Mouse (Mus musculus) heart, postnatal 0 days (tissue): ENCODE measurements at regions not wholly inside any gene's neighbourhood (a gene's known extent, or its start where the extent isn't known, plus 50 kb on each side); places are given as distances from the start of the nearest gene placed in this dataset.

ENCODE experiments used
- ATAC-seq: fragments of 200-750 bp; cut with Nextera tagmentation; 2 replicates; pipeline ENCODE4 v1.8.0; 2017; ENCODE audit warnings: low read depth, moderate number of reproducible peaks, moderate library complexity; ENCODE audit not compliant: insufficient read depth
- DNase-seq: peaks from one replicate; pipeline ENCODE4 v3.0.0-alpha.2; 2016; ENCODE audit warnings: low spot score
- H3K27ac ChIP-seq: fragments of 300-500 bp; sonication (generic); 2 replicates; pipeline ENCODE4 v1.5.1; 2014; ENCODE audit warnings: low read depth, mild to moderate bottlenecking
- H3K27me3 ChIP-seq: fragments of 300-500 bp; sonication (generic); 2 replicates; pipeline ENCODE4 v1.6.1; 2014; ENCODE audit warnings: low read length, mixed read lengths; ENCODE audit not compliant: control insufficient read depth, insufficient read depth
- H3K36me3 ChIP-seq: fragments of 300-500 bp; sonication (generic); replicated peaks from 2 replicates; pipeline ENCODE4 v1.6.1; 2014; ENCODE audit warnings: low read length, mixed read lengths; ENCODE audit not compliant: control insufficient read depth, insufficient read depth
- H3K4me1 ChIP-seq: fragments of 300-500 bp; sonication (generic); 2 replicates; pipeline ENCODE4 v1.6.1; 2014; ENCODE audit warnings: antibody characterized with exemption; ENCODE audit not compliant: control insufficient read depth, insufficient read depth
- H3K4me2 ChIP-seq: fragments of 300-500 bp; sonication (generic); 2 replicates; pipeline ENCODE4 v1.6.1; 2014; ENCODE audit warnings: low read depth, mild to moderate bottlenecking, low read length, moderate library complexity
- H3K4me3 ChIP-seq: fragments of 300-500 bp; sonication (generic); 2 replicates; pipeline ENCODE4 v1.5.1; 2014; ENCODE audit warnings: low read depth, low read length
- H3K9ac ChIP-seq: fragments of 300-500 bp; sonication (generic); replicated peaks from 2 replicates; pipeline ENCODE4 v1.6.1; 2014; ENCODE audit warnings: low read depth, low read length, mixed read lengths
- H3K9me3 ChIP-seq: fragments of 300-500 bp; sonication (generic); replicated peaks from 2 replicates; pipeline ENCODE4 v1.6.1; 2016; ENCODE audit warnings: low read length; ENCODE audit not compliant: control insufficient read depth
- CTCF ChIP-seq: IDR thresholded peaks from 2 replicates; pipeline ENCODE4 v1.5.1; 2016; ENCODE audit warnings: antibody characterized with exemption, control low read depth, low read depth
- EP300 ChIP-seq: IDR thresholded peaks from 2 replicates; pipeline ENCODE4 v1.6.1; 2016; ENCODE audit warnings: antibody characterized with exemption, low read depth
- whole genome bisulfite sequencing: fragments of 180-500 bp; shearing (Covaris S2); extraction: QIAGEN DNeasy Blood & Tissue Kit; methylation state at CpG from one replicate; pipeline ENCODE4 v1.1.7; 2014; 5-methylcytosine and 5-hydroxymethylcytosine counted together

GRCm38 (mm10) chr3:121021126-121021848 lies 150.2 kb downstream of the Rwdd3 start:
- 71% methylated on average over 4 of the region's 4 CpGs for WGBS
- TF ChIP-seq CTCF (no peak), EP300 (no peak)
- DNase-seq: no peak

GRCm38 (mm10) chr3:121009223-121009622 lies 162.3 kb downstream of the Rwdd3 start:
- no peak for TF ChIP-seq CTCF
- TF ChIP-seq EP300: no peak

More at GRCm38 (mm10) chr3:121021126-121021848, 150.2 kb downstream of the Rwdd3 start:
- H3K4me2 ChIP-seq: no peak overlapping the region
- H3K9me3 ChIP-seq: no peaks in the 10 kb centered on the region
- no peaks in the 10 kb centered on the region for H3K36me3 ChIP-seq
- H3K27ac ChIP-seq: no peak overlapping the region
- no peak overlapping the region for H3K9ac ChIP-seq
- no peak for ATAC-seq
- no peaks in the 10 kb centered on the region for H3K27me3 ChIP-seq
- H3K4me3 ChIP-seq: no peak overlapping the region
- H3K4me1 ChIP-seq: no peaks in the 10 kb centered on the region

GRCm38 (mm10) chr3:120983556-120984270 lies 187.8 kb downstream of the Rwdd3 start:
- Histone ChIP-seq H3K9me3 (no peaks in the 10 kb centered on the region), H3K36me3 (no peaks in the 10 kb centered on the region), H3K27me3 (no peaks in the 10 kb centered on the region), H3K4me1 (no peaks in the 10 kb centered on the region), H3K27ac (no peak overlapping the region), H3K9ac (no peak overlapping the region), H3K4me2 (no peak overlapping the region), H3K4me3 (no peak overlapping the region)
- 56% methylated on average over 17 of the region's 17 CpGs for WGBS
- ATAC-seq (no peak), DNase-seq (no peak)
- TF ChIP-seq CTCF (no peak), EP300 (no peak)

More at GRCm38 (mm10) chr3:121009223-121009622, 162.3 kb downstream of the Rwdd3 start:
- no peak overlapping the region for H3K9ac ChIP-seq
- H3K4me2 ChIP-seq: no peak overlapping the region
- H3K4me1 ChIP-seq: no peaks in the 10 kb centered on the region
- no peaks in the 10 kb centered on the region for H3K9me3 ChIP-seq
- H3K27ac ChIP-seq: no peak overlapping the region
- no peaks in the 10 kb centered on the region for H3K27me3 ChIP-seq
- no peaks in the 10 kb centered on the region for H3K36me3 ChIP-seq
- DNase-seq (no peak), ATAC-seq (no peak)
- 70% methylated on average over 6 of the region's 6 CpGs for WGBS
- H3K4me3 ChIP-seq: no peak overlapping the region

- H3K4me1 ChIP-seq: no peaks in the 10 kb centered on the region
- TF ChIP-seq EP300 (no peak), CTCF (no peak)
- H3K9me3 ChIP-seq: no peaks in the 10 kb centered on the region
- DNase-seq (no peak), ATAC-seq (no peak)
- no peaks in the 10 kb centered on the region for H3K36me3 ChIP-seq
- H3K27ac ChIP-seq: no peak overlapping the region
- H3K9ac ChIP-seq: no peak overlapping the region
- 37% methylated on average over 10 of the region's 10 CpGs for WGBS
- no peak overlapping the region for H3K4me2 ChIP-seq
- no peaks in the 10 kb centered on the region for H3K27me3 ChIP-seq
- no peak overlapping the region for H3K4me3 ChIP-seq
Observed at GRCm38 (mm10) chr3:120982795-120983555, 188.5 kb downstream of the Rwdd3 start.

GRCm38 (mm10) chr3:120982218-120982617 lies 189.3 kb downstream of the Rwdd3 start:
- 40% methylated on average over 4 of the region's 4 CpGs for WGBS
- TF ChIP-seq EP300 (no peak), CTCF (no peak)
- Histone ChIP-seq H3K4me3 (no peak overlapping the region), H3K4me1 (no peaks in the 10 kb centered on the region), H3K4me2 (no peak overlapping the region), H3K27me3 (no peaks in the 10 kb centered on the region), H3K9ac (no peak overlapping the region), H3K36me3 (no peaks in the 10 kb centered on the region), H3K9me3 (no peaks in the 10 kb centered on the region), H3K27ac (no peak overlapping the region)
- no peak for ATAC-seq
- DNase-seq: no peak
